Mouse (Mus musculus): Measurements from ENCODE around the gene Adgre5.

Gene Adgre5

DNA sequence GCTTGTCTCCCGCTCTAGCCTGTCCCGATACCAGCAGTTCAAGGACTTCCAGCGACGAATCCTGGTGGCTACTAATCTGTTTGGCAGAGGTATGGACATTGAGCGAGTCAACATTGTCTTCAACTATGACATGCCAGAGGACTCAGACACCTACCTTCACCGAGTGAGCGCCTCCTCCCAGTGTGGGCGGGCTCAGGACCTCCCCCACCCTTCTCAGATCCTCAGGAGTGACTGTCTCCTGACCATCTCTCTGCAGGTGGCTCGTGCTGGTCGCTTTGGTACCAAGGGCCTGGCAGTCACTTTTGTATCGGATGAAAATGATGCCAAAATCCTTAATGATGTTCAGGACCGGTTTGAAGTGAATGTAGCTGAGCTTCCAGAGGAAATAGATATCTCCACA is 18.5 kb downstream of the Adgre5 start:
- DNase-seq (ENCODE audit: low spot score), result no peak

DNA sequence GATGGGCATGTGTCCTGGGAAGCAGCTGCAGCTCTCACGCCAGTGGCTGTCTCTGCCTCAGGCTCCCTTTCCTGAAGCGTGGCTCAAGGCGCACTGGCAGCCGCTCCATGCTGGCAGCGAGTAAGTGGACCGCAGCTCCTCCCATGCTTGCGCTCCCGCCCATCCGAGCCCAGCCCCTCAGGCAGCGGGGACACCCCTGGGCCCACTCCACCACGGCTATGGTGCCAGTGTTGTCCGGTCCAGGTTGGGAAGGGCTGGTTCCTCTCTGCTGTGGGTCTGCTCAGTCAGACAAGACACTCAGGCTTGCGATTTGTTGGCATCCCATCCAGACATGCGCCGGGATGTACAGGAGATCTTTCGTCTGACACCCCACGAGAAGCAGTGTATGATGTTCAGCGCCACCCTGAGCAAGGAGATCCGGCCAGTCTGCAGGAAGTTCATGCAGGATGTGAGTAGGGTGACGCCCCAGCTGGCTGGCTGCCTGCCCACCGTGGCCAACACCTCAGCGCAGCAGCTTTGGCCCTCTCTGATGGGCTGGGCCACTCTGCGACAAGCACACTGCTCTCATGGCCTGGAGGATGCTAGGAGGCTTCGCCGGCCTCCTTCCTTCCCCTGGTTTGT is 19.6 kb downstream of the Adgre5 start:
- no peak for DNase-seq (ENCODE audit: low spot score)

- no peak for DNase-seq (ENCODE audit: low spot score)
Measured at GRCm38 (mm10) chr8:83719693-83720092, 21.4 kb downstream of the Adgre5 start.

DNA sequence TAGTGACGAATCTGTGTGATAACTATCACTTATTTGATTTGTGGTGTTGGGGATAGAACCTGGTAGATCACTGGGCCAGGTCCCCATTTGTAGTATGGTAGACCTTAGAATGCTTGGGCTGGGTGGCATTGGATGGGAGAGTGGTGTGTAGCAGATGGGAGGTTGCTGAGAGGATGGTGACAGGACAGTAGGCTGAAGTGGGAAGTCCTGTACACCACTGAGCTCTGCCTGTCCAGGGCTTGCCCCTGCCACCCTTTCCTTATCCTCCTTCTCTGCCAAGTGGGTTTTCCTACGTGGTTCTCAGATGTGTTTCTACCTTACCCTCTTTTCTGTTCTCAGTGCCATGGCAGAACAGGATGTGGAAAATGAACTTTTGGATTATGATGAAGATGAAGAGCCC is 22.1 kb downstream of the Adgre5 start:
- no peak for DNase-seq (ENCODE audit: low spot score)

DNA sequence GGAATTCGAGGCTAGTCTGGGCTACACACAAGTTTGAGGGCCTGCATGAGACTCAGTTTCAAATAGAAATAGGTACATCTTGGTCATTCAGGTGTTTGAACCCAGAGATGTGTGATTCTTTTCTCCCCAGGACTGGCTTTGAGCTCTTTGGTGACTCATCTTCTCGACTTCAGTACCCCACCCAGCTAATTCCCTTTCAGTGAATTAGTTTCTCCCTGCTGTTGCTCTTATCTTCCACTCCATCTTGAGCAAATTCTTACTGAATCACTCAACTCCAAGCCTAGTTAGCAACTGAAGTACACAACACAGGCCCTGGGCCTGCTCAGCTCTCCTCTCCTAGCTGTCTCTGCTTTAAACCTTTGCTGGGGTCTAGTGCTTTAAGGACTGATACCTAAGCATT is 24.6 kb downstream of the Adgre5 start:
- DNase-seq (ENCODE audit: low spot score), result no peak

GRCm38 (mm10) chr8:83715771-83716170 is 25.4 kb downstream of the Adgre5 start:
- DNase-seq (ENCODE audit: low spot score), result no peak

DNA sequence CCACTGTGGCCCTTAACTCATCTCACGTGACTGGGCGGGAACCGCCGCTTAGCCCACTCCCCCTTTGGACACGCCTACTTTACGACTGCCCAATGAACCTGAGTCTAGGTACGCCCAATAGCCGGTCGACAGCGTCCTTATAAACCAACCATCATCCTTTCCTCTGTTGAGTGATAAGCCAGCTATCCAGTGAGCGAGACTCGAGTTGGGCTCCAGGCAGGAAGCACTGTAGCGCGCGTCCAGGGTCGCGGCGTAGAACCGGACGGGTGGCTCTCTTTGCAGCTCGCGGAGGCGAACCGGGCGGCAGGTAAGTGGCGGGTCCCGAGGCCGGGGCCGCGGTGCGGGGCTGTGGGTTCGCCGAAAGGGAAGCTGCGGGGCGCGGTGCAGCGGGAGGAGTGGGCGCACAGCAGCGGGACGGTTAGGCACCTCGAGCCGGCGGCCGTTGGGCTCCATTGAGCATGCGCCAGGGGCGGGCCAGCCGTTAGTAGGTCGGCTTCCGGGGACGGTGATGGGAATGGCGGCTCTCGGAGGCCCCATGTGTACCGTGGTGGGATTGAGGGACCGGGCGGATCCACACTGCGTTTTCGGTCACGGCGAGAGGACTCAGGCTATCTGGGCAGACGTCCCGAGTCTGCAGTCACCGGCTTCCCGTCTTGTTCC is 26.0 kb downstream of the Adgre5 start, which contains the start of gene Ddx39:
Ddx39 (plus strand) TSS at position 147 of the 660 bp plus-strand sequence.
- peak; percentile 99 for DNase-seq (ENCODE audit: low spot score)

- DNase-seq (ENCODE audit: low spot score), result no peak
Measured at GRCm38 (mm10) chr8:83714676-83715030, 26.5 kb downstream of the Adgre5 start.

- no peak for DNase-seq (ENCODE audit: low spot score)
Measured at GRCm38 (mm10) chr8:83707554-83707953, 33.6 kb downstream of the Adgre5 start.

- DNase-seq (ENCODE audit: low spot score), result no peak
Measured at GRCm38 (mm10) chr8:83706411-83706810, 34.7 kb downstream of the Adgre5 start.

- DNase-seq (ENCODE audit: low spot score), result no peak
Measured at GRCm38 (mm10) chr8:83703426-83703825, 37.7 kb downstream of the Adgre5 start.

- no peak for DNase-seq (ENCODE audit: low spot score)
Measured at GRCm38 (mm10) chr8:83700423-83701085, 40.6 kb downstream of the Adgre5 start.

- DNase-seq (ENCODE audit: low spot score), result peak; percentile 54
Measured at GRCm38 (mm10) chr8:83699566-83699965, 41.6 kb downstream of the Adgre5 start.

DNA sequence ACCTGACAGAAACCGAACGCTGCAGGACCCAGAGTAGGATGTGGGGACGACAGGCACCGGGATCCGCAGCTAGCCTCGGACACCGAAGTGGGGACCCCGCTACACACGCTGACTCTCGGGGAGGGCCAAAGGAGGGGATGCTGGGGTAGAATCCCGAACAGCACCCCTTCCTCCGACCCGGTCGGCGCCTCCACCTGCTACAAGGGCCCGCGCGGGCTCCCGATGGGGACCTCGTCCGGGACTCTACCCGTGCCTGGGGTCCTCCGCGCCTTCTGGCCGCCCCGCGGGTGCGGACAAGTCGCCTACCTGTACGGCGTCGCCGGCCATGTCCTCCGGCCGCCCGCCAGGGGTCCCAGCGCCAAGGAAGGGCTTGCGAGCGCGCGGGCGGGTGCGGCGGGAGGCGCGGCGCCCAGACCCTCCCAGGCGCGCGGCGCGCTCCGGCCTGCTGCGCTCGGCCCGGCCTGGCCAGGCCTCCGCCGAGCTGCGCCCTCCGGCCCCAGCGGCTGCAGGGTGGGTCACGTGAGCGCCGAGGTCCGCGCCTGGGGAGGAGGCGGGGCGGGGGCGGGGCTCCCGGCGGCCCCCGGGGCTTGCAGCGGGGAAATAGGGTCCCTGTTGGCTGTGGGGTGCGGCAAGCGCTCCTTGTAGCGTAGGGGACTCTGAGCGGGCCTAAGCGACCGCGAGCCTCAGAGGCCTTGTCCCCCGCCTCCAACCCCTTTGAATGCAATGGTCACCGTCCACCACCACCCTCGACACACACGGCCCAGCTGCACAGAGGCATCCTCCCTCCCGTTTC is 42.3 kb downstream of the Adgre5 start, which contains the start of gene Pkn1:
Pkn1 (minus strand) TSS at position 519 of the 793 bp plus-strand sequence.
- no peak for DNase-seq (ENCODE audit: low spot score)

DNA sequence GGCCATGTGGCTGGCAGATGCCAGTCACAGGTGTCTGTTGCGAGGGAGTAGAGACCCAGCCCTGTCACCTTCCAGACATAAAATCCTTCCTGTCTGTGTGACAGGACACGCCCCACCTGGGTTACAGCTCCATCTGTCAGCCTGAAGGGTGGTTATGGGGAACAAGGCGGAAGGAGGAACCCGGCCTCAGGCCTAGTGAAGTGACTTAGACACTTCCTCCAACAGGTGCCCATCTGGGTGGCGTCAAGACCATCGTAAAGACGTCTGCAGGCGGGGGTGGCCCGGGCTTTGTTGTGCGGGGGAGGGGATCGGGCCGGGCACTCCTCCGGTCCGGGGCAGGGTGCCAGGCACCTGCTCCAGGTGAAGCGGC is 42.9 kb downstream of the Adgre5 start:
- peak; percentile 84 for DNase-seq (ENCODE audit: low spot score)

GRCm38 (mm10) chr8:83697374-83698220 is 43.5 kb downstream of the Adgre5 start:
- no peak for DNase-seq (ENCODE audit: low spot score)

DNA sequence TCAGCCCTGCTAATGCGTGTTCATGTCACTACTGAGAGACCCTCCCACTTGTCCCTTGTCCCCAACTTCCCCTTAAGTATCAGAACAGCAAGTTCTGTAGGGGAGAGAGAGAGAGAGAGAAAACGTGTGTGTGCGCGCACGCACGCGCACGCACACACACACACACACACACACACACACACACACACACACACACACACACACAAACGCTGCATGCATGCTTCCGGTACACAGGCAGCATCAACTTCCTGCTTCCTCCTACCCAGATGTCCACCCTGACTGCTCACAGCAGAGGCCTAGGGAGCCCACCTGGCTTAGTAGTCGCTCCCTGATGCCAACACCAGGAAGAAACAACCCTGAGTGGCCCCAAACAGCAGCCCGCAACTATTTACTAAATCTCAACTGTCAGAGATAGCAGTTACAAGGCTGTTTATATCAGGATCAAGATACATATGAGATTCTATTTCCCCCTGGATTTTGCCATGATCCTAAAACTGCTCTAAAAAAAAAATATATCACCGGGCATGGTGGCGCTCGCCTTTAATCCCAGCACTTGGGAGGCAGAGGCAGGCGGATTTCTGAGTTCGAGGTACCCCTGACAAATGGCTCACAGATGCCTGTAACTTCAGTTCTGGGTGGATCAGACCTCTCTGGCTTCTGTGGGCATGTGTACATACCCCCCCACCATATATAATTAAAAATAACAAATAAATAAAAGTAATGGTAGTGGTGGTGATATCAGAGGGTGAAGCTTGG is 45.6 kb downstream of the Adgre5 start:
- peak; percentile 68 for DNase-seq (ENCODE audit: low spot score)

GRCm38 (mm10) chr8:83694369-83695160 is 46.6 kb downstream of the Adgre5 start:
- DNase-seq (ENCODE audit: low spot score), result no peak

GRCm38 (mm10) chr8:83693609-83694236 is 47.4 kb downstream of the Adgre5 start:
- DNase-seq (ENCODE audit: low spot score), result peak; percentile 19

DNA sequence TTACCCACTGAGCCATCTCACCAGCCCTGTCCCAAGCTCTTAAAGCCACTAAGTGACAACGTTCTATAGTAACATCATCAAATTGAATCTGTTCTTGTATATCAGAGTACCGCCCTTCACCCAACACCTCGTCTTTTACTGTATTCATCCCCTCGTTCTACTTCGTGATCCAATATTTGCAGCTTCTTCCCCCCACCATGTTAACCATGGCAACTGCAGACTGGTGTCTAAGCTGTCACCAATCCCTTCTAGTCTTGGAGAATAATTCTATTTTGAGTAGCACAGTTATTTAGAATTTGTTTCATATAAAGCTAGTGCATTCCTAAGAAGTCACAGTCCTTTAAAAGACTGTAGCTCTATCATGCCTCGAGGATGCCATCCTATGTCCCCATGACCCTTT is 51.9 kb downstream of the Adgre5 start:
- DNase-seq (ENCODE audit: low spot score), result no peak

All from T-cell, adult 2 months (primary cell).